Mouse (Mus musculus) intestine, embryonic 16.5 days (tissue): ENCODE measurements at regions not wholly inside any gene's neighbourhood (a gene's known extent, or its start where the extent isn't known, plus 50 kb on each side); places are given as distances from the start of the nearest gene placed in this dataset.

Experiments
- ATAC-seq: fragments of 200-750 bp; cut with Nextera tagmentation; 2 replicates; pipeline ENCODE4 v1.8.0; 2017; ENCODE audit warnings: moderate TSS enrichment, moderate library complexity
- H3K27ac ChIP-seq: fragments of 300-500 bp; sonication (generic); 2 replicates; pipeline ENCODE4 v1.5.1; 2014; ENCODE audit warnings: mild to moderate bottlenecking, low read length
- H3K27me3 ChIP-seq: fragments of 300-500 bp; sonication (generic); replicated peaks from 2 replicates; pipeline ENCODE4 v1.6.1; 2014; ENCODE audit warnings: low read length, control low read depth, mixed read lengths; ENCODE audit not compliant: control insufficient read depth, insufficient read depth
- H3K36me3 ChIP-seq: fragments of 300-500 bp; sonication (generic); 2 replicates; pipeline ENCODE4 v1.6.1; 2014; ENCODE audit warnings: low read length, control low read depth; ENCODE audit not compliant: control insufficient read depth, insufficient read depth
- H3K4me1 ChIP-seq: fragments of 300-500 bp; sonication (generic); 2 replicates; pipeline ENCODE4 v1.6.1; 2014; ENCODE audit warnings: low read length, control low read depth, mixed read lengths; ENCODE audit not compliant: control insufficient read depth, insufficient read depth
- H3K4me2 ChIP-seq: fragments of 300-500 bp; sonication (generic); 2 replicates; pipeline ENCODE4 v1.6.1; 2014; ENCODE audit warnings: low read depth, low read length, control low read depth
- H3K4me3 ChIP-seq: fragments of 300-500 bp; sonication (generic); 2 replicates; pipeline ENCODE4 v1.5.1; 2014; ENCODE audit warnings: mild to moderate bottlenecking, low read length
- H3K9ac ChIP-seq: fragments of 300-500 bp; sonication (generic); 2 replicates; pipeline ENCODE4 v1.6.1; 2014; ENCODE audit warnings: low read depth, low read length
- H3K9me3 ChIP-seq: fragments of 300-500 bp; sonication (generic); 2 replicates; pipeline ENCODE4 v1.6.1; 2016; ENCODE audit warnings: low read length, control low read depth; ENCODE audit not compliant: control insufficient read depth
- WGBS: fragments of 180-500 bp; shearing (Covaris S2); extraction: QIAGEN DNeasy Blood & Tissue Kit; methylation state at CpG from one replicate; pipeline ENCODE4 v1.1.7; 2014; 5-methylcytosine and 5-hydroxymethylcytosine counted together

GRCm38 (mm10) chr5:97195281-97195660 lies 83.9 kb upstream of the Paqr3 start:
- no peaks in the 10 kb centered on the region for H3K36me3 ChIP-seq
- ATAC-seq, result no peak
- H3K4me3 ChIP-seq, result no peak overlapping the region
- no peaks in the 10 kb centered on the region for H3K4me1 ChIP-seq
- H3K27me3 ChIP-seq, result no peaks in the 10 kb centered on the region
- H3K9me3 ChIP-seq, result no peaks in the 10 kb centered on the region
- no peak overlapping the region for H3K4me2 ChIP-seq
- no peak overlapping the region for H3K27ac ChIP-seq
- H3K9ac ChIP-seq, result no peak overlapping the region
- WGBS, result 55% methylated on average over 10 of the region's 10 CpGs

- Histone ChIP-seq H3K9ac (no peak overlapping the region), H3K27me3 (no peaks in the 10 kb centered on the region), H3K4me2 (no peak overlapping the region), H3K27ac (no peak overlapping the region), H3K36me3 (no peaks in the 10 kb centered on the region), H3K9me3 (no peaks in the 10 kb centered on the region), H3K4me3 (no peak overlapping the region), H3K4me1 (no peaks in the 10 kb centered on the region)
- ATAC-seq, result no peak
- WGBS, result 54% methylated on average over 11 of the region's 11 CpGs
Measured at GRCm38 (mm10) chr5:97194656-97195280, 83.4 kb upstream of the Paqr3 start.

GRCm38 (mm10) chr5:97192656-97193055 lies 81.3 kb upstream of the Paqr3 start:
- no peak for ATAC-seq
- WGBS, result 71% methylated on average over 13 of the region's 13 CpGs
- no peak overlapping the region for H3K27ac ChIP-seq

GRCm38 (mm10) chr5:97190695-97191094 lies 79.3 kb upstream of the Paqr3 start:
- Histone ChIP-seq H3K36me3 (no peaks in the 10 kb centered on the region), H3K9ac (no peak overlapping the region), H3K4me1 (no peaks in the 10 kb centered on the region), H3K27ac (no peak overlapping the region), H3K27me3 (no peaks in the 10 kb centered on the region), H3K4me3 (no peak overlapping the region), H3K4me2 (no peak overlapping the region), H3K9me3 (no peaks in the 10 kb centered on the region)
- ATAC-seq, result no peak
- WGBS, result 39% methylated on average over 3 of the region's 3 CpGs

More at GRCm38 (mm10) chr5:97192656-97193055, 81.3 kb upstream of the Paqr3 start:
- Histone ChIP-seq H3K36me3 (no peaks in the 10 kb centered on the region), H3K4me3 (no peak overlapping the region), H3K9ac (no peak overlapping the region), H3K9me3 (no peaks in the 10 kb centered on the region), H3K27me3 (no peaks in the 10 kb centered on the region), H3K4me2 (no peak overlapping the region), H3K4me1 (no peaks in the 10 kb centered on the region)

GRCm38 (mm10) chr5:97184512-97184911 lies 73.1 kb upstream of the Paqr3 start:
- no peaks in the 10 kb centered on the region for H3K4me1 ChIP-seq
- ATAC-seq, result no peak
- no peak overlapping the region for H3K4me2 ChIP-seq
- H3K27me3 ChIP-seq, result no peaks in the 10 kb centered on the region
- no peaks in the 10 kb centered on the region for H3K9me3 ChIP-seq
- H3K27ac ChIP-seq, result no peak overlapping the region
- no peaks in the 10 kb centered on the region for H3K36me3 ChIP-seq
- no peak overlapping the region for H3K4me3 ChIP-seq
- WGBS, result 66% methylated on average over 9 of the region's 9 CpGs
- H3K9ac ChIP-seq, result no peak overlapping the region

GRCm38 (mm10) chr5:97181249-97181648 lies 69.9 kb upstream of the Paqr3 start:
- Histone ChIP-seq H3K4me1 (no peaks in the 10 kb centered on the region), H3K9me3 (no peaks in the 10 kb centered on the region), H3K4me2 (no peak overlapping the region), H3K27me3 (no peaks in the 10 kb centered on the region), H3K36me3 (no peaks in the 10 kb centered on the region), H3K4me3 (no peak overlapping the region), H3K9ac (no peak overlapping the region), H3K27ac (no peak overlapping the region)
- WGBS, result 95% methylated on average over 1 of the region's 1 CpGs
- no peak for ATAC-seq

- H3K9ac ChIP-seq, result no peak overlapping the region
- H3K4me3 ChIP-seq, result no peak overlapping the region
- ATAC-seq, result no peak
- H3K36me3 ChIP-seq, result no peaks in the 10 kb centered on the region
- H3K9me3 ChIP-seq, result no peaks in the 10 kb centered on the region
- no peaks in the 10 kb centered on the region for H3K4me1 ChIP-seq
- no peak overlapping the region for H3K4me2 ChIP-seq
- WGBS, result 86% methylated on average over 8 of the region's 8 CpGs
- H3K27ac ChIP-seq, result no peak overlapping the region
- no peaks in the 10 kb centered on the region for H3K27me3 ChIP-seq
Measured at GRCm38 (mm10) chr5:97174446-97174845, 63.0 kb upstream of the Paqr3 start.

GRCm38 (mm10) chr5:97167401-97168249 lies 56.2 kb upstream of the Paqr3 start:
- Histone ChIP-seq H3K27ac (no peak overlapping the region), H3K36me3 (no peaks in the 10 kb centered on the region), H3K9me3 (no peaks in the 10 kb centered on the region), H3K4me2 (no peak overlapping the region), H3K9ac (no peak overlapping the region), H3K4me3 (no peak overlapping the region), H3K4me1 (no peaks in the 10 kb centered on the region), H3K27me3 (no peaks in the 10 kb centered on the region)
- no peak for ATAC-seq
- 69% methylated on average over 18 of the region's 18 CpGs for WGBS

GRCm38 (mm10) chr5:97166128-97166883 lies 54.9 kb upstream of the Paqr3 start:
- H3K36me3 ChIP-seq, result no peaks in the 10 kb centered on the region
- H3K9me3 ChIP-seq, result no peaks in the 10 kb centered on the region
- no peak overlapping the region for H3K9ac ChIP-seq
- H3K4me2 ChIP-seq, result no peak overlapping the region
- no peaks in the 10 kb centered on the region for H3K4me1 ChIP-seq
- no peaks in the 10 kb centered on the region for H3K27me3 ChIP-seq
- no peak for ATAC-seq
- no peak overlapping the region for H3K27ac ChIP-seq
- no peak overlapping the region for H3K4me3 ChIP-seq
- 73% methylated on average over 4 of the region's 4 CpGs for WGBS
